Mouse (Mus musculus) embryonic fibroblast, embryonic 13.5 days (primary cell): ENCODE results near the gene Slamf8.

Experiments
- CTCF ChIP-seq: IDR thresholded peaks from 2 replicates; pipeline ENCODE4 v1.5.1; 2011; ENCODE audit warnings: mild to moderate bottlenecking, control low read depth, low read length, moderate library complexity, borderline replicate concordance; ENCODE audit not compliant: insufficient read depth
- POLR2A ChIP-seq: IDR thresholded peaks from 2 replicates; pipeline ENCODE4 v1.6.1; 2011; ENCODE audit warnings: low read depth, mild to moderate bottlenecking, control low read depth, low read length, moderate library complexity

DNA sequence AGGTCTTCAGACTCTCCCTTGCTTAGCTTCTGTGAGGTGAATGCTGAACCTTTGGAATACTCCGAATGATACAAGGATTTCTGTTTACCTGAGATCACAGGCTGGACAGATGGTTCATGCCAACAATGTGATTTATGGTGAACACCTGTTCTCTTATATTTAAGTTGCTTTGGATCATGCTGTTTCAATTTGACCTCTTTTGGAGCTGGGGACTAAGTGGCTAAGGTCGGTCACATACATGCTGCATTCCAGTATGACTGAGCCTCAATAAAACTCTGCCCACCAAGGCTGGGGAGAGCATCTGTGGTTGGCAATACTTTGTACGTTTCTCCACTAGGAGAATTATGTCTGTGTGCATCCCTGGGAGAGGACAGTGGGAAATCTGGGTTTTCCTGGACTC lies 33.7 kb upstream of the Slamf8 start:
- TF ChIP-seq CTCF (no peak), POLR2A (no peak)
